Mouse (Mus musculus): ENCODE results near the gene Hmgb1.

- no peak for TF ChIP-seq TCF12 (IDR thresholded peaks at IDR 0.05; ENCODE audit: insufficient read depth, poor library complexity, severe bottlenecking)
- TF ChIP-seq POLR2A (IDR thresholded peaks at IDR 0.05; ENCODE audit: insufficient read length, low read depth) = no peak
- TF ChIP-seq MAX (IDR thresholded peaks at IDR 0.05; ENCODE audit: low read depth) = no peak
- no peak for TF ChIP-seq POLR2AphosphoS2 (IDR thresholded peaks at IDR 0.05; ENCODE audit: insufficient read length, low read depth)
- no peak for TF ChIP-seq MYOD1 (IDR thresholded peaks at IDR 0.05; ENCODE audit: control insufficient read depth in 1 of 3, insufficient read length in 2 of 3, low read depth in 2 of 3)
- TF ChIP-seq CEBPB (IDR thresholded peaks at IDR 0.05; ENCODE audit: insufficient read depth, poor library complexity, severe bottlenecking) = no peak
- no peak for TF ChIP-seq USF1 (IDR thresholded peaks at IDR 0.05; ENCODE audit: low read depth)
These were observed 40.4 kb downstream of the Hmgb1 start for GRCm38 (mm10) chr5:149143766-149144375.
